Mouse (Mus musculus) olfactory bulb, adult 2 months (tissue): ENCODE results near the gene Rps6ka5.

Experiments
- CTCF ChIP-seq: fragments of 200-500 bp; IDR thresholded peaks from 2 replicates; pipeline ENCODE4 v1.5.1; 2012; ENCODE audit warnings: low read depth, mild to moderate bottlenecking, low read length, moderate library complexity; ENCODE audit not compliant: insufficient read depth
- POLR2A ChIP-seq: fragments of 200-500 bp; IDR thresholded peaks from 2 replicates; pipeline ENCODE4 v1.6.1; 2012; ENCODE audit warnings: mild to moderate bottlenecking, low read depth, low read length, moderate library complexity; ENCODE audit not compliant: insufficient read depth

DNA sequence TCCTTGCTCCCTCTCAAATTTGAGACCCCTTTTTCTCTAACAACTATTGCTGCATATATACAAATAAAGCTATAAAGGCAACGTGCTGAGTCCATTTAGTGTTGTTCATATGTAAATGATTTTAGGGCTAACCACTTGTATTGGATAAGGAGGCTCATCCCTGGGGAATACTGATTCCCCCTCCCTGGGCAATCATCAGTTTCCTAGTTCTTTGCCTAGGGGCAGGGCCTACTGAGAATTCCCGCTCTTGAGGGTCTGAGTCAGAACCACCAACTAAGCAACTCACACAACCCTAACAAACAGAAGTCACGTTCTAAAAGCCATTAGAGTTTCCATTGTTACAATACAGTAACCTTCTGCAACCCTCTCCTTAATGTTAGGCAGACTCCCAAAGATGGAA lies 6.0 kb downstream of the Rps6ka5 start:
- TF ChIP-seq CTCF (no peak), POLR2A (no peak)
